Mouse (Mus musculus) mouse trophoblast stem cell (cell line): Measurements from ENCODE around the gene Dlg1.

Source experiments
- in situ Hi-C, 2 experiments: fragments of 300-500 bp; cut with MseI, MboI; formaldehyde crosslinking; loops; 2 replicates in 1 of 2; 3 replicates in 1 of 2; pipeline ENCODE4 v1.15.1; 2025

The Dlg1 gene

GRCm38 (mm10) chr16:31663379-31664286 lies at the start of gene Dlg1:
Dlg1 (plus strand) TSS chr16:31663443.
- in situ Hi-C loops, result no loop called here

DNA sequence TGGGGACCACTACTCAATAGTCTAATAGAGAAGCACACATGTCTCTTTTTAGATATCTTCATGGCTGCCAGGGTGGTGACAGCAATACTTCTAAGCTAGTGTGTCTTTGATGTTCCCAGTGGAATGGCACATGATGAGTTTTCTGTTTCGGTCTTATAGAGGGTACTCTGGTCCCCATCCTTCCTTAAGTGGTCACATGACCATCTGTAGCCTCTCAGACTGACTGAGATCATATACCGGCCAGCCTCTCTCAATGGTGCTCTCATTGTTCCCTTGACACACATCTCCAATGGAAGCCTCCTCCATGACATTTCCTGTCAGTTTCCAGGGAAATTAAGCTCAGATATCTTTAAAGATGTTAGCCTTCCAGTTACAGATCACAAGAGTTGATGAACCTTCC lies 46.9 kb upstream of the Dlg1 start:
- in situ Hi-C loops, result no loop called here

DNA sequence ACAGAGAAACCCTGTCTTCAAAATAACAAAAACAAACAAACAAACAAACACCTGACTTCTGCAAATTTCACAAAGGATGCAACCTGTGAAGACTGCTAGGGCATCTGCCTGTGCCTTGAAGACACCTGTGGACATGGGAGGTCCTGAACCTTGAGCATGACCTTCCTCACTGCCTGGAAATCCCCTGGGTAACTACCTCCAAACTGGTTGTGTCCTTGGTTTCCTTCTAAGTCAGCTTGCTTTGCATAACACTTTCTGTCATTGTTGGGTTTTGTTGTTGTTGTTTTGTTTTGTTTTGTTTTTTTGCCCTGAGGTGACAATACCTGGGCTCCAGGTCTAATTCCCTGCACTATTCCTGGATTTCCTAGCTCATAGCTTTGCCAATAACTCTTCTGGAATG lies 46.1 kb upstream of the Dlg1 start:
- in situ Hi-C loops, result no loop called here

- in situ Hi-C loops, result no loop called here
Observed at GRCm38 (mm10) chr16:31617823-31618371, 45.3 kb upstream of the Dlg1 start.

DNA sequence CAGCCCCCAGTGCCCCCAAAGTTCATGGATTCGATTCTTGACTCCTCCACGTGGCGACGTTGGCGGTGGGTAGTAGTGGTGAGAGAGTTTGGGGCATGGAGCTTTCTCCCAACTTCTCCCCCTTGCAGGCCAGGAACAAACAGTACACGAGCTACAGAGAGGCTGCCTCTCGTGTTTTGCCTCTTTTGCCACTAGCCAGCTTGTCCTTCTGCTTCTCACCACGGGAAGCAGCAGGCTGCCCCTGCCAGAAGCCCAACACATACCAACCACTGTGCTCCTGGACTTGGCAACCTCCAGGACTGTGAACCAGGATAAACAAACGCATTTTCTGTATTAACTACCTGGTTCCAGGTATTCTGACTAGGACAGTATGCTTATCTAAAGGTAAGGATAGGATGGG lies 44.6 kb upstream of the Dlg1 start:
- in situ Hi-C loops, result no loop called here

- in situ Hi-C loops, result no loop called here
Observed at GRCm38 (mm10) chr16:31619675-31620335, 43.4 kb upstream of the Dlg1 start.

GRCm38 (mm10) chr16:31622356-31622755 lies 40.9 kb upstream of the Dlg1 start:
- in situ Hi-C loops, result no loop called here

- in situ Hi-C loops, result no loop called here
Observed at GRCm38 (mm10) chr16:31623136-31623535, 40.1 kb upstream of the Dlg1 start.

GRCm38 (mm10) chr16:31624749-31625148 lies 38.5 kb upstream of the Dlg1 start:
- in situ Hi-C loops, result no loop called here

DNA sequence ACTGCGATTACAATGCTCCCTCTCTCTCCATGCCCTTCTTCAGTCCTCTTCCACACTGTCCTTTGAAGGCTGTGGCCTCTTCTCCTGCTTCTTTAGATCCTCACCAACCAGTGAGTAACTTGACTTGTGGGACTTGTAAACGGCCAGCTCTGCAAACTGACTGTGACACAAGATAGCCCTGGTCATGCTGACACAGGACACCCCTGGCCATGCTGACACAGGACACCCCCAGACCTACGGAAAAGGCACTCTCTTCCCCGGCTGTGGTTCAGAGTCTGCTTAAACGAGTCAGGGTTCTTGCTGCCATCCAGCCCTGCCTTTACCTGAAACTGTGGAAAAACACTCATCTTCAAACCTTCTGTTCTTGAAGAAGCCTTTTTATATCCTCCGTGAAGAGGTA lies 36.9 kb upstream of the Dlg1 start:
- in situ Hi-C loops, result no loop called here

GRCm38 (mm10) chr16:31630381-31630780 lies 32.9 kb upstream of the Dlg1 start:
- in situ Hi-C loops, result no loop called here

DNA sequence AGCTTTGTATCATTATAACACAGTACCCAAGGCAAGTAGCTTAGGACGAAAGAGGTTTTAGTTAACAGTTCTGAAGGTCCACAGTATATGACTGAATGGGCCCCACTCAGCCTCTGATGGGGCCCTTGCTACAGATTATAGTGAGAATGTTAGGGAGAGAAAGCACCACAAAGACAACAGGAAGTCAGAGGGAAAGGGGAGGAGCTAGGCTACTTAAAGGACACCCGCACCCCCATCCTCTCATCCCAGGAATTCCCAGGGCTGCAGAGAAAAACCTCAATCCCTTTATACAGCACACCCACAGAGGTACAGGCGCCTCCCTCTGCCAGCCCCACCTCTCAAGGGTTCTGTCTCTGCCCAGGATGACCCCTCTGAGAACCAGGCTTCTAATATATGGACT lies 32.2 kb upstream of the Dlg1 start:
- in situ Hi-C loops, result no loop called here

DNA sequence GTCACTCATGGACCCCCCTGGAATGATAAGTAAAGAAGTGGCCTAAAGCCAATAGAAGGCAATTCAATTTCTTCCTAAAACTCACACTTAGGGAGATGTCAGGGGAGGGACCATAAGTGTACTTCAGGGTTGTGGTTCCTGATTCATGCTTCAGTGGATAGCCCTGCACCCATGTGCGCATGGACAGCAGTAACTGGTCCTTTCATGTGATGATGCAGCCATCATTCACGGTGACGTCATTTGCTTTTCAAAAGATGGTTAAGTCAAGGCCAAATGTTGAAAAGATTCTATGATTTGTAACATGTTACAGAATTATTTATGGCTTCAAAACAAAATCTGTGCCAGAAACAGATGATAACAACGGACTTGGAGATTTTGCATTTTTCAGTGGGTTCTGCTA lies 28.9 kb upstream of the Dlg1 start:
- in situ Hi-C loops, result no loop called here

- in situ Hi-C loops, result no loop called here
Observed at GRCm38 (mm10) chr16:31638393-31638792, 24.9 kb upstream of the Dlg1 start.

DNA sequence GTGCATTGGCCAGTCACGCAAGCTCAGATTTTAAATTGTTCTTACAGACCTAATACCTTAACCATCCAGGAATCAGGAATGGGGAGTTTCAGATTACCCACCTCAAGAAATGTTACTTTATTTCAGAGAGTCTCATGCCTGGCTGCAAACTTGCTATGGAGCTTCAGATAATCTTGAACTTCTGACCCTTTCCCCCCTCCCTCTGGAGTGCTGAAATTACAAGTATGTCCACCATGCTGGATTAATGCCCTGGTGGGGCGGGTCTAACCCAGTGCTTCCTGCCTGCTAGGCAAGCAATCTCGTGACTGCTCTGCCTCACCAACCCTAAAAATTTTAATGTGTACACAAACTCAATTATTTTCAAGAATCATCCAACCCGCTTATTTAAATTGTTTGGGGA lies 23.3 kb upstream of the Dlg1 start:
- in situ Hi-C loops, result no loop called here

- in situ Hi-C loops, result no loop called here
Observed at GRCm38 (mm10) chr16:31641776-31642175, 21.5 kb upstream of the Dlg1 start.

DNA sequence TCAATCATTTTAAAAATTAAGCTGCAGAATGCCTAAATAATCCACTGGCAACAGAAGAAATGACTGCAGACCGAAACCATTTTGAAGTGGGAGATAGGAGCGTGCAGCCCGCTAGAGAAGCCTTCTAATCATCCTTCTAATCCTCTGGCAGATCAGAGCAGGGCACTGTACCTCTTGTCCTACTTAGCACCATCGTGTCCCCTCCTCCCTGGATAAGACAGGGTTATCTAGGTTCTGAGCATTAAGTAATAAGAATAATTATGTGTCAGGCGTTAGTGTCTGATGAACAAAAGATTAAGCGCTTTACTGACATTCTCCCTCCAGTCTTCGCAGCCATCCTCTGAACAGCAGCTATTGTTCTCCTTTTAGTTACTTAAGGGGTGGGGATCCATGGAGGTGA lies 16.0 kb upstream of the Dlg1 start:
- in situ Hi-C loops, result no loop called here

DNA sequence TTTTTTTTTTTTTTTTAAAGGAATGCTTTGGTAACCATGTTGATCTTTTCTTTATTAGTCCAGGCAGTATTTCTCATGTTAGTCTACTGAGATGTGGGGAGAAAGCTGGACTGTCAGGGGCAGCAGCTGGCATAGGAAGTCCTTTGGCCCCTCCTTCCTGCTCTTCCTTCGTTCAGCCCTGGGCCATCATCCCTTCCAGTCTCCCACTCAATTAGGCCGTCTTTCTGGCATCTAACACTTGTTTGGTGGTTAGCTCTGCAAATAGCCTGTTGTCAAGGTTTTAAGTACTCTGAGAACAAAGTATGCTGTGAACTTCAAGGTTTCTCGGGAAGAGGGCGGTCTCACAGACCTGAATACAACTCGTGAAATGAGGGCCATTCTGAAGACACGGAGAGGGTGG lies 12.5 kb upstream of the Dlg1 start:
- in situ Hi-C loops, result no loop called here

GRCm38 (mm10) chr16:31651541-31651940 lies 11.7 kb upstream of the Dlg1 start:
- in situ Hi-C loops, result no loop called here

DNA sequence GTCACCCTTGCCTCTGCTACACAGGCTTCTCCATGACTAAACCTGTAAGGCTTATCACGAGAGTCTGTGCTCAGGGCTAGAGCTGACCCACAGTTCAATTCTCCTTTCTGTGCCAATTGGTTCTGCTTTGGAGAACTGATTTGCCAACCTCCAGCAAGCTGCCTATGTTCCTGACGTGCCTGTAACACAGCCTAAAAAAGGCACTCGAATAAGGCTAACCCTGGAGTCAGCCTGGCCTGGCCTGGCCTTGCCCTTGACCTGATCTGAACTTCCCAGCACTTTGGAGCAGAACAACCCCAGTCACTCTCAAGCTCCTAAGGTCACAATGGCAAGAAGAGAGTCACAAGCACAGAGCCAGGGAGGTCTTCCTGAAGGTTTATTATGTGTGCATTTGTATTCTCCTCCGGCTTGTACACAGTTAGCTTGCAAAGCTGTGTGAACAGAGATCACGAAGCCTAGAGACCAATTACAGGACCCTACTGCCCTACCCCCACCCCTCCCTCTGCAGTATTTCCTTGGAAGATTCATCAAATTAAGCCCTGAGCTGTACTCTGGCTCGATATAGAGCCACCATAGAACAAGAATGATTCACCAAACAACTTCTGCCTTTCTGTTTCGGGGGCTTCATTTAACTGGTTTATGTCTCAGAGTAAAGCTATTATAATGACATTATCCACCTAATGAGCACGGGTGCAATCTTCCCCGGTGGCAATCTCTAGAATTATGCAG lies 11.0 kb upstream of the Dlg1 start:
- in situ Hi-C loops, result no loop called here

- in situ Hi-C loops, result no loop called here
Observed at GRCm38 (mm10) chr16:31653616-31654015, 9.6 kb upstream of the Dlg1 start.

GRCm38 (mm10) chr16:31654021-31654420 lies 9.2 kb upstream of the Dlg1 start:
- in situ Hi-C loops, result no loop called here
